Mouse (Mus musculus) kidney, postnatal 0 days (tissue): ENCODE measurements around the gene Krt32. TPM values are rescaled to one million over a fixed set of nuclear protein-coding genes. Genes with fewer than 3 reads are reported as not detected.

Experiments
- ATAC-seq: fragments of 200-750 bp; cut with Nextera tagmentation; replicated peaks from 2 replicates; pipeline ENCODE4 v1.8.0; 2017; ENCODE audit warnings: low read depth, moderate number of reproducible peaks, moderate TSS enrichment, moderate library complexity; ENCODE audit not compliant: low FRiP score
- DNase-seq: peaks from one replicate; pipeline ENCODE4 v3.0.0-alpha.2; 2016; ENCODE audit warnings: low spot score
- H3K27ac ChIP-seq: fragments of 300-500 bp; sonication (generic); 2 replicates; pipeline ENCODE4 v1.5.1; 2014; ENCODE audit warnings: mild to moderate bottlenecking
- H3K27me3 ChIP-seq: fragments of 300-500 bp; sonication (generic); 2 replicates; pipeline ENCODE4 v1.6.1; 2014; ENCODE audit warnings: low read length, mixed read lengths; ENCODE audit not compliant: insufficient read depth
- H3K36me3 ChIP-seq: fragments of 300-500 bp; sonication (generic); 2 replicates; pipeline ENCODE4 v1.6.1; 2014; ENCODE audit warnings: low read length, mixed read lengths; ENCODE audit not compliant: insufficient read depth
- H3K4me1 ChIP-seq: fragments of 300-500 bp; sonication (generic); replicated peaks from 2 replicates; pipeline ENCODE4 v1.6.1; 2014; ENCODE audit warnings: antibody characterized with exemption, low read length, mixed read lengths; ENCODE audit not compliant: insufficient read depth
- H3K4me2 ChIP-seq: fragments of 300-500 bp; sonication (generic); 2 replicates; pipeline ENCODE4 v1.6.1; 2014; ENCODE audit warnings: mild to moderate bottlenecking, low read length, moderate library complexity, mixed read lengths
- H3K4me3 ChIP-seq: fragments of 300-500 bp; sonication (generic); replicated peaks from 2 replicates; pipeline ENCODE4 v1.5.1; 2014; ENCODE audit warnings: low read depth, low read length
- H3K9ac ChIP-seq: fragments of 300-500 bp; sonication (generic); 2 replicates; pipeline ENCODE4 v1.6.1; 2014; ENCODE audit warnings: low read depth, low read length
- H3K9me3 ChIP-seq: fragments of 300-500 bp; sonication (generic); replicated peaks from 2 replicates; pipeline ENCODE4 v1.6.1; 2016; ENCODE audit warnings: low read length, inconsistent platforms, mixed read lengths
- CTCF ChIP-seq: IDR thresholded peaks from 2 replicates; pipeline ENCODE4 v1.5.1; 2016; ENCODE audit warnings: antibody characterized with exemption, low read depth, mild to moderate bottlenecking, moderate library complexity
- WGBS: fragments of 180-500 bp; shearing (Covaris S2); extraction: QIAGEN DNeasy Blood & Tissue Kit; methylation state at CpG from one replicate; pipeline ENCODE4 v1.1.7; 2014; 5-methylcytosine and 5-hydroxymethylcytosine counted together
- polyA plus RNA-seq: library from polyadenylated mRNA; unstranded; fragments of >200 nt; fragmentation: Nextera tagmentation; extraction: Ambion mirVana; gene quantifications from 2 replicates; pipeline ENCODE4 v1.2.1, GENCODE M21; 2015

Krt32 gene
- polyA plus RNA-seq, 1 experiment from 2014 or later: not detected

DNA sequence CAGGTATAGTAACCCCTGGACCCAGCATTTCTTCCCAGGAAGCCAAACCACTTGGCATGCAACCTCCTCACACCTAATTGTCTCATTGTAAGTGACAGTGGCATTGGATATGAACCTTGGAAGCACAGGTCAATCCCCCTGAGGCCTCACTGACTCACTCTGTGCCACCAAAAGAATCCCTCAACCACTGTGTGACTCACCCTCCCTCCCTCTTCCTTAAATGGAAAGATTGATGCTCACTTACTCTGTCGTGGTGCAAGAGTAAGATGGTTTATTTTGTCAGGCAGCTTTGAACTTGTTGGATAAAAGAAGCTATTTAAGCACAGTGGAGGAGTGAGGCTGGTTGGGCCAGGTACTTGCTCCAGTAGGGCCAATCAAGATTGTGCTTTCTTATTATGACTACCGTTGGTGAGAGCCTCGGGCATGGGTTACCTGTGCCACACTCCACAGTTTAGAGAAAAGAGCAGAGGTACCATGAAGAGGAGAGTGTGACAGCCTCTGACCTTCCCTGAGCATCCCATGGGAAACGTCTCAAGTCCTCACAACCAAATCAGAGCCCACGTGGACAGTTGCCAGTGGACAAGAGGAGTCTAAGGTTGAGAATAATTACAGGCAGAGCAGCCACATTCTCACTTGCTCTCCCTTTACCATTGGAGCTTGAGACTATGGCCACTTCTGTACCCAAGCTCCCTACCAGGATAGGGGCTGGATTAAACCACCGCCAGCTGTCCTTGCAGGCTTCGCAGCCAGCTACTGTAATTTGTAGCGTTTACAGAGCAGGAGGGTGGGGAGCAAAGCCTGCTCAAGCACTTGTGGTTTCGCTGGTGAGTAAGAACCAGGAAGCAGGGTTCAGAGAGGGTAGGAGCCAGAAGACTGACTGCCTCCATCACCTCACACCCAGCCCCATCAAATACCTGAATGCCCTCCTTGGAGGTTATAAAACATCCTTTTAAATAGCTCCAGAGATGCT, 32.1 kb downstream of the Krt32 start:
- Histone ChIP-seq H3K27me3 (no peaks in the 10 kb centered on the region), H3K9me3 (no peaks in the 10 kb centered on the region), H3K9ac (no peak overlapping the region), H3K27ac (no peak overlapping the region), H3K4me1 (no peaks in the 10 kb centered on the region), H3K4me2 (no peak overlapping the region), H3K4me3 (no peak overlapping the region), H3K36me3 (no peaks in the 10 kb centered on the region)
- no peak for TF ChIP-seq CTCF
- 65% methylated on average over 9 of the region's 9 CpGs for WGBS
- ATAC-seq: no peak
- no peak for DNase-seq

DNA sequence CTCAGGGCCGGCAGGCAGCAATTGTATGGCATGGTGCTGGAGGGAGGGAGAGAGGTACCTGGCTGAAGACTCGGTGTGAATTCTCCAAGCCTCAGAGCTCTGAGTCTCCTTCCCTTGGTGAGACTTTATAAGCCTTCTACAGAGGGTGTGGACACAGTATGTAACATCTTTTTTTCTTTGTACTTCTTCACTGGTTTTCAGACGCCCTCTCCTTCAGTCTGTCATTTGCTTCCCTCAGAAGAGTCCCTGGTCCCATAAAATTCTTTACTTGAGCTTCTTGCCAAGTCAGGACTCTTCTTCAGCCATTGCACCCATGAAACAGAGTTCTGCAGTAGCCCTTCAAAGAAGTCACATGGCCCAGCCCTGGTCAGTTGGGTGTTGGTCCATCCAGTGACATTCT, 37.6 kb downstream of the Krt32 start, which contains the start of gene Krt31:
Gene Krt31, minus strand, starts transcription at position 101 of the 400 bp plus-strand sequence.
- Histone ChIP-seq H3K36me3 (no peaks in the 10 kb centered on the region), H3K27me3 (no peaks in the 10 kb centered on the region), H3K4me2 (no peak within 1 kb of the TSS), H3K9me3 (no peaks in the 10 kb centered on the region), H3K4me1 (no peaks in the 10 kb centered on the region), H3K27ac (no peak within 1 kb of the TSS), H3K4me3 (no peak within 1 kb of the TSS), H3K9ac (no peak within 1 kb of the TSS)
- no peak for DNase-seq
- 85% methylated on average over 3 of the region's 3 CpGs for WGBS
- TF ChIP-seq CTCF: no peak
- ATAC-seq: no peak

DNA sequence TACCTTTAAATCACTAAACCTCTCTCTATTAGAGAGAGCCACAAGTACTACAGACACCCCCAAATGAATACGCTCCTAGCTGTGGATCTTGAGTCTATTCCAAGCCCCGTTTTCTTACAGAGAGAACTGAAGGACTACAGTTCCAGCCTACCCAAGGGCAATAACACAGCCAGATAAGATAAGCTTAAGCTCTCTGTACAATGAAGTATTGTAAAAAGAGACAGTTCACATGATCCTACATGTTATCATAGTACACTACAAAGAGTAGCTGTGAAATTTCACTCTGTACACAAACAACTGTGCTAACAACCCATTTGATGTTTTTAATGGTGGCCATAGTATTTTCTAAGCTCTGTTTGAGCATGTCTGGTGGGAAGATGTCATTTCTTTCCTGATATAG, 40.8 kb downstream of the Krt32 start:
- no peaks in the 10 kb centered on the region for H3K36me3 ChIP-seq
- no peaks in the 10 kb centered on the region for H3K9me3 ChIP-seq
- H3K9ac ChIP-seq: no peak overlapping the region
- no peaks in the 10 kb centered on the region for H3K27me3 ChIP-seq
- DNase-seq: no peak
- no peak overlapping the region for H3K27ac ChIP-seq
- TF ChIP-seq CTCF: no peak
- no peak for ATAC-seq
- WGBS: 84% methylated on average over 2 of the region's 2 CpGs
- no peaks in the 10 kb centered on the region for H3K4me1 ChIP-seq
- no peak overlapping the region for H3K4me3 ChIP-seq
- no peak overlapping the region for H3K4me2 ChIP-seq

DNA sequence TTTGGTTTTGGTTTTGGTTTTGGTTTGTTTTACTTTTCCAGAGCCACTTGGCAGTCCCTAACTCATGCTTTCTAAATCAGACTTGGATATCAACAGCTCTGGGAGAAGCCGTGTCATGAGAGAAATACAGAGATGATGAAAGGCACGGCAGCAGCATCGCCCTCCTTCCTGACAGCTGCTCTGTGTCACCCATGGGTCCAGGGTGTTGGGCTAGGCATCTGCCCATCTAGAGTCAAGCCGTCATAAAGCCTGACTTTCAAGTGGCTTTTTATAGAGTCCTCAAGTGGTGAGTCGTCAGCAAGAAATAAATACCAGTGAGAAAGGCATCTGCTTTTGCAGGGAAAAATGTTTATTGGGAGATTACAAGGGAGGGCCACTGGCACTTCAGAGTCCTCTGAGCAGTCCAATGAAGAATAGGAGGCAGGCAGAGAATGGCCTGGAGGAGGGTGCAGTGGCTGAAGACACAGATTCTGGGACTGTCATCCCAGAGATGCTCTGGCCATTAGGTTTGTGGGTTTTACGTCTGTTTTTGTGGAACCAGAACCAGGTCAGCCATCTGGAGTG, 41.6 kb downstream of the Krt32 start:
- Histone ChIP-seq H3K4me1 (no peaks in the 10 kb centered on the region), H3K27me3 (no peaks in the 10 kb centered on the region), H3K9me3 (no peaks in the 10 kb centered on the region), H3K9ac (no peak overlapping the region), H3K4me2 (no peak overlapping the region), H3K36me3 (no peaks in the 10 kb centered on the region), H3K27ac (no peak overlapping the region), H3K4me3 (no peak overlapping the region)
- ATAC-seq (no peak), DNase-seq (no peak)
- TF ChIP-seq CTCF: no peak
- WGBS: 65% methylated on average over 6 of the region's 6 CpGs

- H3K27ac ChIP-seq: no peak within 1 kb of the TSS
- H3K27me3 ChIP-seq: no peaks in the 10 kb centered on the region
- H3K9ac ChIP-seq: no peak within 1 kb of the TSS
- H3K36me3 ChIP-seq: no peaks in the 10 kb centered on the region
- TF ChIP-seq CTCF: no peak
- no peak for DNase-seq
- ATAC-seq: no peak
- 90% methylated on average over 6 of the region's 6 CpGs for WGBS
- no peak within 1 kb of the TSS for H3K4me3 ChIP-seq
- H3K4me2 ChIP-seq: no peak within 1 kb of the TSS
- H3K9me3 ChIP-seq: no peaks in the 10 kb centered on the region
- no peaks in the 10 kb centered on the region for H3K4me1 ChIP-seq
Measured at GRCm38 (mm10) chr11:100041454-100041853, 46.6 kb downstream of the Krt32 start, which contains the start of gene Krt34. Krt34 (minus strand) TSS chr11:100041554.

Other genes with a start within 250 kb of the Krt32 start
- not detected in 2 replicates for gene Krtap4-16, start 236.6 kb downstream of the Krt32 start, polyA plus RNA-seq
- gene Gm11568, start 230.3 kb downstream of the Krt32 start, polyA plus RNA-seq: not detected in 2 replicates
- not detected in 2 replicates for gene Gm11559, start 223.8 kb downstream of the Krt32 start, polyA plus RNA-seq
- not detected in 2 replicates for gene Krtap9-1, start 214.8 kb downstream of the Krt32 start, polyA plus RNA-seq
- not detected in 2 replicates for gene Gm11567, start 209.0 kb downstream of the Krt32 start, polyA plus RNA-seq
- gene Krtap31-1, start 180.3 kb downstream of the Krt32 start, polyA plus RNA-seq: not detected in 2 replicates
- gene Gm11565, start 173.5 kb downstream of the Krt32 start, polyA plus RNA-seq: not detected in 2 replicates
- not detected in 2 replicates for gene Krtap31-2, start 151.9 kb downstream of the Krt32 start, polyA plus RNA-seq
- gene Krtap9-5, start 139.8 kb downstream of the Krt32 start, polyA plus RNA-seq: not detected in 2 replicates
- gene Krtap29-1, start 109.2 kb downstream of the Krt32 start, polyA plus RNA-seq: not detected in 2 replicates
- gene Krtap16-1, start 101.6 kb downstream of the Krt32 start, polyA plus RNA-seq: not detected in 2 replicates
- not detected in 2 replicates for gene Krtap17-1, start 94.2 kb downstream of the Krt32 start, polyA plus RNA-seq
- gene Krt33a, start 72.0 kb downstream of the Krt32 start, polyA plus RNA-seq: not detected in 2 replicates
- not detected in 2 replicates for gene Krt33b, start 58.4 kb downstream of the Krt32 start, polyA plus RNA-seq
- not detected in 2 replicates for gene Krt34, start 46.7 kb downstream of the Krt32 start, polyA plus RNA-seq
- not detected in 2 replicates for gene Krt31, start 37.7 kb downstream of the Krt32 start, polyA plus RNA-seq
- gene Krt35, start 8.0 kb upstream of the Krt32 start, polyA plus RNA-seq: not detected in 2 replicates
- 0.78 and 1.2 TPM in 2 replicates for gene Krt36, start 17.4 kb upstream of the Krt32 start, polyA plus RNA-seq
- 0.08 and 0.10 TPM in 2 replicates for gene Krt13, start 33.3 kb upstream of the Krt32 start, polyA plus RNA-seq
- 2.9 and 3.0 TPM in 2 replicates for gene Krt15, start 47.7 kb upstream of the Krt32 start, polyA plus RNA-seq
- gene Krt19, start 60.4 kb upstream of the Krt32 start, polyA plus RNA-seq: 90.5 and 94.0 TPM in 2 replicates
- not detected in 2 replicates for gene Krt9, start 105.0 kb upstream of the Krt32 start, polyA plus RNA-seq
- 2.7 and 4.3 TPM in 2 replicates for gene Krt14, start 119.3 kb upstream of the Krt32 start, polyA plus RNA-seq
- gene Krt16, start 160.7 kb upstream of the Krt32 start, polyA plus RNA-seq: not detected in 2 replicates
- gene Krt17, start 172.8 kb upstream of the Krt32 start, polyA plus RNA-seq: 0.12 and 0.17 TPM in 2 replicates
- not detected in 2 replicates for gene Krt42, start 181.6 kb upstream of the Krt32 start, polyA plus RNA-seq
- gene Eif1, start 231.7 kb upstream of the Krt32 start, polyA plus RNA-seq: 1,736 and 1,746 TPM in 2 replicates
- gene Gast, start 246.2 kb upstream of the Krt32 start, polyA plus RNA-seq: not detected in 2 replicates